Mouse (Mus musculus) liver, embryonic 13.5 days (tissue): ENCODE measurements at regions not wholly inside any gene's neighbourhood (a gene's known extent, or its start where the extent isn't known, plus 50 kb on each side); places are given as distances from the start of the nearest gene placed in this dataset.

Experiments used
- ATAC-seq: fragments of 200-750 bp; cut with Nextera tagmentation; 2 replicates; pipeline ENCODE4 v1.8.0; 2017; ENCODE audit warnings: low read depth, mild to moderate bottlenecking, moderate number of reproducible peaks, moderate library complexity
- DNase-seq: peaks from one replicate; pipeline ENCODE4 v3.0.0; 2022
- H3K27ac ChIP-seq: fragments of 300-500 bp; sonication (generic); 2 replicates; pipeline ENCODE4 v1.5.1; 2015; ENCODE audit warnings: moderate library complexity, mild to moderate bottlenecking, inconsistent platforms
- H3K27me3 ChIP-seq: fragments of 300-500 bp; sonication (generic); 2 replicates; pipeline ENCODE4 v1.6.1; 2015; ENCODE audit warnings: mild to moderate bottlenecking, inconsistent platforms
- H3K36me3 ChIP-seq: fragments of 300-500 bp; sonication (generic); 2 replicates; pipeline ENCODE4 v1.6.1; 2015; ENCODE audit warnings: mild to moderate bottlenecking, inconsistent platforms
- H3K4me1 ChIP-seq: fragments of 300-500 bp; sonication (generic); replicated peaks from 2 replicates; pipeline ENCODE4 v1.6.1; 2015; ENCODE audit warnings: inconsistent platforms
- H3K4me2 ChIP-seq: fragments of 300-500 bp; sonication (generic); 2 replicates; pipeline ENCODE4 v1.6.1; 2015; ENCODE audit warnings: inconsistent platforms, mild to moderate bottlenecking, moderate library complexity
- H3K4me3 ChIP-seq: fragments of 300-500 bp; sonication (generic); replicated peaks from 2 replicates; pipeline ENCODE4 v1.5.1; 2015; ENCODE audit warnings: mild to moderate bottlenecking, inconsistent platforms
- H3K9ac ChIP-seq: fragments of 300-500 bp; sonication (generic); 2 replicates; pipeline ENCODE4 v1.6.1; 2015; ENCODE audit warnings: mild to moderate bottlenecking, inconsistent platforms
- H3K9me3 ChIP-seq: fragments of 300-500 bp; sonication (generic); replicated peaks from 2 replicates; pipeline ENCODE4 v1.6.1; 2016; ENCODE audit warnings: inconsistent platforms
- WGBS: fragments of 180-500 bp; shearing (Covaris S2); methylation state at CpG from one replicate; pipeline ENCODE4 v1.1.7; 2015; ENCODE audit not compliant: insufficient replicate concordance; 5-methylcytosine and 5-hydroxymethylcytosine counted together

DNA sequence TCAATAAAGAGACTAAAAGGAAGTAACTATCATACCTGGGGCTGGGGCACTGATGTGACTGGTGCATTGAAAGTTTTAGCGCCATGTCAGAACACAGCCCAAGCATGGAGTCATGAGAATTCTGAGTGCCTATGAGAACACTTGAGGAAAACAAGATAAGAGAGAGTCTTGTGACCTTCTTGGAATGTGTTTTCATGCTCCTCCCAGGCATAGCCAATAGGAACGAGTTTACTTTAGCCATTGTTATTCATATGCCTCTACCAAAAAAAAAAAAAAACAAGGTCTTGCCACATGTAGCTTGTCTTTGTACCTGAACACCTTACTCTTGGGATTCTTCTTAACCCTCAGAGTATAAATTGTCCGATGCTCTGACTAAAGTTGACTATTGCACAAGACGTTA lies 214.6 kb upstream of the Atp2b1 start:
- Histone ChIP-seq H3K4me3 (no peak overlapping the region), H3K27me3 (no peaks in the 10 kb centered on the region), H3K27ac (no peak overlapping the region), H3K4me1 (no peaks in the 10 kb centered on the region), H3K9me3 (no peaks in the 10 kb centered on the region), H3K9ac (no peak overlapping the region), H3K36me3 (no peaks in the 10 kb centered on the region), H3K4me2 (no peak overlapping the region)
- WGBS: 66% methylated on average over 4 of the region's 4 CpGs
- no peak for ATAC-seq
- DNase-seq: no peak

GRCm38 (mm10) chr10:98700407-98700806 lies 213.8 kb upstream of the Atp2b1 start:
- H3K27ac ChIP-seq: no peak overlapping the region
- H3K9ac ChIP-seq: no peak overlapping the region
- no peaks in the 10 kb centered on the region for H3K27me3 ChIP-seq
- no peak overlapping the region for H3K4me3 ChIP-seq
- WGBS: 64% methylated on average over 4 of the region's 4 CpGs
- ATAC-seq (no peak), DNase-seq (no peak)
- H3K4me2 ChIP-seq: no peak overlapping the region
- no peaks in the 10 kb centered on the region for H3K9me3 ChIP-seq
- no peaks in the 10 kb centered on the region for H3K36me3 ChIP-seq
- H3K4me1 ChIP-seq: no peaks in the 10 kb centered on the region

DNA sequence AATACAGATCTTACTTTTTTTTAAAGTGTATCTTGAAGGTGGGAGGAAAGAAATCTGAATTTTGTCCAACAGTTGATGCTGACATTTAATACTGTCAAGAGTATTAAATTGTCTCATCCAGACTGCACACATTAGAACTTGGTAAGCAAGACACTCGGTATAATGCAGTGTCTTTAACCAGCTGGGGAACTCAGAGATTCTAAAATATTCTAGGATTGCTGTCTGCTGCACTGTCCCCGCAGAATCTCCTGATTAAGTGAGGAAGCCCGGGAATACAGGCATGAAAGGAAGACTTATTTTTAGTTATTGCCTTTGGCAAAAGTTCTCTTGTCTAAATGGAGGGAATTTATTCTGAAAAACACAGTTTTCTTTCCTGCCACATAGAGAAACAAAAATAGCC lies 212.9 kb upstream of the Atp2b1 start:
- Histone ChIP-seq H3K27me3 (no peaks in the 10 kb centered on the region), H3K4me1 (no peaks in the 10 kb centered on the region), H3K27ac (no peak overlapping the region), H3K9ac (no peak overlapping the region), H3K9me3 (no peaks in the 10 kb centered on the region), H3K36me3 (no peaks in the 10 kb centered on the region), H3K4me3 (no peak overlapping the region), H3K4me2 (no peak overlapping the region)
- WGBS: 56% methylated on average over 3 of the region's 3 CpGs
- DNase-seq (no peak), ATAC-seq (no peak)

DNA sequence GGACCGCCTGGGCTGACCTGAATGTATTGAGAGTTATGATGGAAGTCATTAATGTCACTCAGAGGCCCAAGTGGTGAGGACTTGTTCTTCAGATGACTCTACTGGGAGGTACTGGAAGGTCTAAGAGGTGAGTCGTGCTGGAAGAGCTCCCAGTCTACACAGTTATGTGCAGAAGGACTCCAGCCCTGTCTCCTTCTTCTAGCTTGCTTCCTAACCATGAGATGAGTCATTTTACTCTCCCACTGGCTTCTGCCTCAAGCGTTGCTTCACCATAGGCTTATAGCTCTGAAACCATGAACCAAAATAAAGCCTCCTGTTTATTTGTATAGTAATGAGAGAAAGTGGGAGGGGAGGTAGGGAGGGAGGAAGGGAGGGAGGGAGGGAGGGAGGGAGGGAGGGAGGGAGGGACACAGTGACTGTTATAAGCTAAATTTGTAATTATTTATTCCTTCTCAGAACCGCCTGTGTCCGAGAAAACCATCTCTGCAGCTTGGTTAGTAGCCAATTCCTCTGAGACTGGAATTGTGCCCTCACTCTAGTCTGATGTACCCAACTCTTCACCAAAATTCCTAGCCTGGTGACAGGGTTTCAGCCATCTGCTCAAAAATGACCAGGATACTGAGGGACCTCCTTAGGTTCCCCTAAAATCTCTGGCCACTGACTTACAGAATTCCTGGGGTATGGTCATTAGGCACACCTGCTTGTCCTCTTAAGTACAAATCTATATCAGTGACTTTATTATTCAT lies 211.6 kb upstream of the Atp2b1 start:
- DNase-seq: no peak
- no peak overlapping the region for H3K4me2 ChIP-seq
- no peaks in the 10 kb centered on the region for H3K36me3 ChIP-seq
- H3K4me3 ChIP-seq: no peak overlapping the region
- H3K27ac ChIP-seq: no peak overlapping the region
- no peaks in the 10 kb centered on the region for H3K27me3 ChIP-seq
- no peak overlapping the region for H3K9ac ChIP-seq
- WGBS: 56% methylated on average over 5 of the region's 5 CpGs
- ATAC-seq: no peak
- H3K9me3 ChIP-seq: no peaks in the 10 kb centered on the region
- no peaks in the 10 kb centered on the region for H3K4me1 ChIP-seq

GRCm38 (mm10) chr10:98703642-98704293 lies 210.4 kb upstream of the Atp2b1 start:
- ATAC-seq (no peak), DNase-seq (no peak)
- Histone ChIP-seq H3K9me3 (no peaks in the 10 kb centered on the region), H3K27ac (no peak overlapping the region), H3K36me3 (no peaks in the 10 kb centered on the region), H3K4me2 (no peak overlapping the region), H3K4me1 (no peaks in the 10 kb centered on the region), H3K4me3 (no peak overlapping the region), H3K9ac (no peak overlapping the region), H3K27me3 (no peaks in the 10 kb centered on the region)
- WGBS: 76% methylated on average over 2 of the region's 2 CpGs

DNA sequence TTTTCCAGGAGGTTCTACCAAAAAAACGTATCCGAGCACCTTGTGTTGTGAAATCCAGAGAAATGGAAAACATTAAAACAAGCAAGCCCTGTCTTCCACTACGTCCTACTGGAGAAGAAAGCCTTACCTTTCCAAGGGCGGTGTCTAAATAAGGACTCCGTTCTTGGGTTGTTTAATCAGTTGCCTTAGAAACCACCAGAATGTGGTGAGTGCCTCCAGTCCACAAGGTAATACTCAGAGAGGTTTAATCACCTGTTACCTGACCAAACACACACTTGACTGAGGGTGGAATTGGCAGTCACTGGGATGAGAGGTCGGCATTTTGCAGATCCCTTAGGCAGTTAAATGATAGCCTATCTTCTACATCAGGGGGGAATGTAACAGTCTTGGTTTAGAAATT lies 209.6 kb upstream of the Atp2b1 start:
- no peak overlapping the region for H3K4me2 ChIP-seq
- H3K4me1 ChIP-seq: no peaks in the 10 kb centered on the region
- no peak overlapping the region for H3K27ac ChIP-seq
- no peak for ATAC-seq
- no peaks in the 10 kb centered on the region for H3K9me3 ChIP-seq
- no peak overlapping the region for H3K9ac ChIP-seq
- no peak for DNase-seq
- H3K27me3 ChIP-seq: no peaks in the 10 kb centered on the region
- H3K36me3 ChIP-seq: no peaks in the 10 kb centered on the region
- H3K4me3 ChIP-seq: no peak overlapping the region
- WGBS: 69% methylated on average over 6 of the region's 6 CpGs

DNA sequence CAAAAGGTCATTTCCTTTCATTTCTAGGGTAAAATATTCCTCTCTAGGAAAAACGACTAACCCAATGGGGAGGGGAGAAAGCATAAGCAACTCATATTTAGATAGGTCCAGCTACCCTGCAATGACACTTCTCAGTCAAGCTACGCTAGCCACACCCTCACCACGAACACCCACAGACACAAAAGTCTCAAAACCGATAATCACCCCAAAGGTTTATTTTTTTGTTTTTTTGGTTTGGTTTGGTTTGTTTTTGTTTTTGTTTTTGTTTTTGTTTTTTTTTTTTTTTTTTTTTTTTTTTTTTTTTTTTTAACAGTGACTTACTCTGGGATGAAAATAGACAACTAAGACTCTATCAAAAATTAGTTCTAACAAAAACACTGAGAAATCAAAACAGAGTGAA lies 196.3 kb upstream of the Atp2b1 start:
- H3K36me3 ChIP-seq: no peaks in the 10 kb centered on the region
- no peak for DNase-seq
- 63% methylated on average over 4 of the region's 4 CpGs for WGBS
- peaks cover 41% of the 10 kb centered on the region for H3K4me1 ChIP-seq
- no peak for ATAC-seq
- no peak overlapping the region for H3K4me2 ChIP-seq
- no peaks in the 10 kb centered on the region for H3K27me3 ChIP-seq
- no peak overlapping the region for H3K27ac ChIP-seq
- H3K9me3 ChIP-seq: no peaks in the 10 kb centered on the region
- no peak overlapping the region for H3K9ac ChIP-seq
- no peak overlapping the region for H3K4me3 ChIP-seq

DNA sequence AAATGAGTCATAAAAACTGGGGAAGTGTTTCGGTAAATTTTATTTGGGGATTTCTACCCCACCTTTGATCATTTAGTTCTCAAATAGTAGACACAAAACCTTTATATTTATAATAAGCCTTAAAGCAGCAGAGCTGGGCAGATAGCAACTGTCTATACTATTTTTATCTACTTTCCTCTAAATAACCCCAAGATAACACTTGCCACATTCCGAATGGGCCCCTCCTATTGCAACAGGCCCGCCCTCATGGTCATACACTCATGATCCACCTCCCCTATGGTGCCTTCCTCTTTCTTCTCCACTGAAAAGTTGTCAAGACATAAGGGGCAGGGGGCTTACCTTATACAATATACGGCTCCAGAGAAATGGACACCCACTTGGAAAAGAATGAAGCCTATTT lies 195.5 kb upstream of the Atp2b1 start:
- no peaks in the 10 kb centered on the region for H3K27me3 ChIP-seq
- ATAC-seq: peak; percentile 86
- 36% methylated on average over 4 of the region's 4 CpGs for WGBS
- H3K4me1 ChIP-seq: peaks cover 41% of the 10 kb centered on the region
- peak; percentile 21 for DNase-seq
- H3K4me3 ChIP-seq: no peak overlapping the region
- no peaks in the 10 kb centered on the region for H3K9me3 ChIP-seq
- no peak overlapping the region for H3K27ac ChIP-seq
- no peak overlapping the region for H3K9ac ChIP-seq
- no peak overlapping the region for H3K4me2 ChIP-seq
- no peaks in the 10 kb centered on the region for H3K36me3 ChIP-seq

- no peak for DNase-seq
- Histone ChIP-seq H3K9me3 (no peaks in the 10 kb centered on the region), H3K4me3 (no peak overlapping the region), H3K27me3 (no peaks in the 10 kb centered on the region), H3K4me1 (peaks cover 41% of the 10 kb centered on the region), H3K4me2 (no peak overlapping the region), H3K36me3 (no peaks in the 10 kb centered on the region), H3K9ac (no peak overlapping the region), H3K27ac (no peak overlapping the region)
- 25% methylated on average over 6 of the region's 6 CpGs for WGBS
- ATAC-seq: peak; percentile 59
Measured at GRCm38 (mm10) chr10:98720256-98721005, 193.8 kb upstream of the Atp2b1 start.

- Histone ChIP-seq H3K4me1 (peaks cover 15% of the 10 kb centered on the region), H3K4me3 (no peak overlapping the region), H3K4me2 (no peak overlapping the region), H3K27me3 (no peaks in the 10 kb centered on the region), H3K27ac (no peak overlapping the region), H3K9ac (no peak overlapping the region), H3K9me3 (no peaks in the 10 kb centered on the region), H3K36me3 (no peaks in the 10 kb centered on the region)
- ATAC-seq (no peak), DNase-seq (no peak)
- WGBS: 47% methylated on average over 5 of the region's 5 CpGs
Measured at GRCm38 (mm10) chr10:98725110-98725509, 189.1 kb upstream of the Atp2b1 start.

- Histone ChIP-seq H3K36me3 (no peaks in the 10 kb centered on the region), H3K4me2 (no peak overlapping the region), H3K4me3 (no peak overlapping the region), H3K4me1 (peaks cover 6% of the 10 kb centered on the region; the same call in 1 of the 2 replicates), H3K9me3 (no peaks in the 10 kb centered on the region), H3K9ac (no peak overlapping the region), H3K27me3 (no peaks in the 10 kb centered on the region), H3K27ac (no peak overlapping the region)
- DNase-seq (no peak), ATAC-seq (no peak)
- WGBS: 52% methylated on average over 4 of the region's 4 CpGs
Measured at GRCm38 (mm10) chr10:98727130-98727529, 187.1 kb upstream of the Atp2b1 start.
